Mouse (Mus musculus) heart, postnatal 0 days (tissue): ENCODE data around the gene Slc39a11.

Experiments
- CTCF ChIP-seq: IDR thresholded peaks from 2 replicates; pipeline ENCODE4 v1.5.1; 2016; ENCODE audit warnings: antibody characterized with exemption, control low read depth, low read depth
- EP300 ChIP-seq: IDR thresholded peaks from 2 replicates; pipeline ENCODE4 v1.6.1; 2016; ENCODE audit warnings: antibody characterized with exemption, low read depth

DNA sequence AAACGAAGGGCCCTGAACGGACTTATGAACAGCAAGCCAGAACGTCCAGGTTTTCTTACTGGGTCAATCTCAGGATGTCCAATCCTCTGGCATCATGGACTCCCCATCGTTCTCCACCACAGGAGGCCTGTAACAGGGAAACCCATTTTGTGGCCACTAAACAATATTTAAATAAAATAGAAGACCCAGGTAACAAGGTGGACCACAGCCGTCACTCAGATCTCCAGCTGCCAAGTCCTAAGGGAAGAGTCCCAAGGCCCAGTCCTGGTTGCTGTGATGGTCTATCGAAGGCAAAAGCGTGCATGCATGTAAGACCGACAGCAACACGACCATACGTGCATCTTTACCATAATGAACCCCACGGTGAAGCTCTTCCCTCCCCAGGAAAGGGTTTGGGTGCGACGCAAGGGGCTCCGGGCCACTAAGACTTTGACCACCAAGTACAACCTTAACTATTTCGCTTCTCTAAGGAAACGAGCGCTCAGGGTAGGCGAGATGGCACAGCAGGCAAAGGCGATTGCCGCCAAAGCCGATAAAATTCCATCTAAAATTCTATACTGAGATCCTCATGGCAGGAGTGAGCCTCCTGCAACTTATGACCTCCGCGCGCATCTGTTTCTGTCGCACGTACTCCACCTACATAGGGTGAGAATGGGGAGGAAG is 1.1 kb downstream of the Slc39a11 start, which contains the start of gene Cog1:
- TF ChIP-seq CTCF (no peak), EP300 (no peak)
